Mouse (Mus musculus) limb, embryonic 14.5 days (tissue): ENCODE measurements around the gene Tmem266. TPM values are rescaled to one million over a fixed set of nuclear protein-coding genes. Genes with fewer than 3 reads are reported as not detected.

Experiments used
- ATAC-seq: fragments of 200-750 bp; cut with Nextera tagmentation; 2 replicates; pipeline ENCODE4 v1.8.0; 2017; ENCODE audit warnings: low read depth, moderate number of reproducible peaks, moderate TSS enrichment; ENCODE audit not compliant: low FRiP score
- DNase-seq: peaks from one replicate; pipeline ENCODE4 v3.0.0-alpha.2; 2015; ENCODE audit warnings: low spot score
- H3K27ac ChIP-seq: fragments of 300-500 bp; sonication (generic); replicated peaks from 2 replicates; pipeline ENCODE4 v1.5.1; 2014; ENCODE audit warnings: low read depth, mild to moderate bottlenecking, low read length, moderate library complexity, mixed read lengths
- H3K27me3 ChIP-seq: fragments of 300-500 bp; sonication (generic); 2 replicates; pipeline ENCODE4 v1.6.1; 2014; ENCODE audit warnings: low read length, mixed read lengths; ENCODE audit not compliant: control insufficient read depth, insufficient read depth
- H3K36me3 ChIP-seq: fragments of 300-500 bp; sonication (generic); 2 replicates; pipeline ENCODE4 v1.6.1; 2014; ENCODE audit warnings: mild to moderate bottlenecking, low read length, moderate library complexity, mixed read lengths; ENCODE audit not compliant: control insufficient read depth, insufficient read depth
- H3K4me1 ChIP-seq: fragments of 300-500 bp; sonication (generic); 2 replicates; pipeline ENCODE4 v1.6.1; 2014; ENCODE audit warnings: antibody characterized with exemption, low read length, mixed read lengths; ENCODE audit not compliant: control insufficient read depth, insufficient read depth
- H3K4me2 ChIP-seq: fragments of 300-500 bp; sonication (generic); replicated peaks from 2 replicates; pipeline ENCODE4 v1.6.1; 2014; ENCODE audit warnings: low read depth, mild to moderate bottlenecking, low read length, moderate library complexity; ENCODE audit not compliant: severe bottlenecking
- H3K4me3 ChIP-seq: fragments of 300-500 bp; sonication (generic); replicated peaks from 2 replicates; pipeline ENCODE4 v1.5.1; 2014; ENCODE audit warnings: low read length
- H3K9ac ChIP-seq: fragments of 300-500 bp; sonication (generic); 2 replicates; pipeline ENCODE4 v1.6.1; 2014; ENCODE audit warnings: mild to moderate bottlenecking, low read depth, low read length, moderate library complexity; ENCODE audit not compliant: severe bottlenecking
- H3K9me3 ChIP-seq: fragments of 300-500 bp; sonication (generic); 2 replicates; pipeline ENCODE4 v1.6.1; 2016; ENCODE audit warnings: low read length; ENCODE audit not compliant: control insufficient read depth
- POLR2A ChIP-seq: fragments of 200-500 bp; IDR thresholded peaks from 2 replicates; pipeline ENCODE4 v1.8.0; 2012; ENCODE audit warnings: inconsistent platforms, mild to moderate bottlenecking, moderate library complexity, borderline replicate concordance; ENCODE audit not compliant: insufficient read depth, insufficient read length; ENCODE audit errors: extremely low read depth
- WGBS: fragments of 180-500 bp; shearing (Covaris S2); extraction: QIAGEN DNeasy Blood & Tissue Kit; methylation state at CpG from one replicate; pipeline ENCODE4 v1.1.7; 2014; 5-methylcytosine and 5-hydroxymethylcytosine counted together
- polyA plus RNA-seq, 2 experiments: library from polyadenylated mRNA; depleted of rRNA in 1 of 2; stranded (reverse) in 1 of 2; unstranded in 1 of 2; fragments of >200 nt; fragmentation: Nextera tagmentation in 1 of 2; extraction: Ambion mirVana in 1 of 2; gene quantifications; 2 replicates each; pipeline versions ENCODE4 v1.2.1 to v1.2.3; 2012 to 2014

Gene Tmem266
- polyA plus RNA-seq (2012; rRNA removed): 1.3 and 2.0 TPM in 2 replicates
- polyA plus RNA-seq (2014; fragmentation: Nextera tagmentation; extraction: Ambion mirVana): 0.40 and 0.66 TPM in 2 replicates

DNA sequence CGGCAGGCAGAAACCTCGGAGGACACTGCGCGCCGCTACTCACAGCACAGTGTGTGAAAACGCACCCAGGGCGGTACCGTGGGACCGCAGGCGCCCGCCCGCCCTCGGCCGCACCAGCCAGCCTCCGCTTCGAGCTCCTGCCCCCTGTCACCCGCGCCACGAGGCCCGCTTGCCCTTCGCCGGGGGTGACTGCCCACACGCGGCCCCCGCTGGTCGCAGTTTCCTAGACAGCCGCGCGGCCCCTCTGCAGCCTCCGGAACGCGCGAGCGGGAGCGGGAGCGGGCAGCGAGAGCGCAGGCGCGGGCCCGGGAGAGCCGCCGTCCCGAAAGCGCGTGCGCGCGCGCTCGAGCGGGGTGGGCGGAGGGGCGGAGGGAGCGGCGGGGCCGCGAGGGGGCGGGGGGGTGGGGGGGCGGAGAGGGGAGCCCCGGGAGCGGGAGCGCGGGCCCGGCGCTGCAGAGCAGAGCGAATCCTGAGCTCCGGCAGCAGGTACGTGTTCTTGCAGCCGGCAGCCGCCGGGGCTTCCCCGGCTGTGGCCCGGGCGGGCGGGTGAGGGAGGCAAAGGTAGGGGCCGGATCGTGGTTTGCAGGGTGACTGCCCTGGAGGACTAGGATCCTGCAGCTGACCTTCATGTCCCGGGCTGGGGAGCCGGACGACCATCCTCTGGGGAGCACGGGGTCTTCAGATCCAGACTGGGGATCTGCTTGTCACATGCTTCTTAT lies at the start of gene Tmem266, which contains the start of gene Nrg4:
Gene Tmem266, plus strand, starts transcription at position 399 of the 719 bp plus-strand sequence.
Gene Nrg4, minus strand, starts transcription at position 330 of the 719 bp plus-strand sequence.
- ATAC-seq (peak; percentile 87), DNase-seq (peak; percentile 68)
- H3K4me1 ChIP-seq: 0 out of 2 replicates have a peak, but pooled peaks cover 4% of the 10 kb centered on the region
- H3K27me3 ChIP-seq: peaks cover 29% of the 10 kb centered on the region
- H3K9me3 ChIP-seq: no peaks in the 10 kb centered on the region
- no peaks in the 10 kb centered on the region for H3K36me3 ChIP-seq
- H3K9ac ChIP-seq: peak within 1 kb of the TSS; percentile 69
- H3K4me3 ChIP-seq: peak within 1 kb of the TSS; percentile 67
- WGBS: under 1% methylated on average over 44 of the region's 82 CpGs
- no peak within 1 kb of the TSS for H3K27ac ChIP-seq
- H3K4me2 ChIP-seq: peak within 1 kb of the TSS; percentile 96
- no peak for TF ChIP-seq POLR2A

DNA sequence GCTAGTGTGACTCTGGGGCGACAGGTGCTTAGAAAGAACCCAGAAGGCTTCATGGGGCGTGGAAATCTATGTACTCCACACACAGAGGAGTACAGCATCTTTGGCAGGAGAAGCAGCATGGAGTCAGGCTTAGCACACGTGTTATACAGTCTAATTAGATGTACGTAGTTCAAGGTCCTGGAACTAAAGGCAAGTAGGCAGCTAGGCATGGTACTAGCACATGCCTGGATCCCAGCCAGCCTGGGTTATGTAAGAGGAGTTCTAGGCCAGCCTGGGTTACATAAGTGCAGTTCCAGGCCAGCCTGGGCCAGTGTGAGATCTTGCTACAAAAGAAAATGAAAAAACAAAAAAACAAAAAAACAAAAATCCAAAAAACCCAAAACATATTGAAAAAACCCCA lies 49.2 kb upstream of the Tmem266 start:
- H3K9me3 ChIP-seq: no peaks in the 10 kb centered on the region
- H3K4me2 ChIP-seq: no peak overlapping the region
- H3K4me3 ChIP-seq: no peak overlapping the region
- H3K27ac ChIP-seq: no peak overlapping the region
- TF ChIP-seq POLR2A: no peak
- H3K36me3 ChIP-seq: no peaks in the 10 kb centered on the region
- ATAC-seq: no peak
- no peaks in the 10 kb centered on the region for H3K27me3 ChIP-seq
- WGBS: 58% methylated on average over 4 of the region's 4 CpGs
- DNase-seq: no peak
- H3K9ac ChIP-seq: no peak overlapping the region
- 0 out of 2 replicates have a peak, but pooled peaks cover 3% of the 10 kb centered on the region for H3K4me1 ChIP-seq

DNA sequence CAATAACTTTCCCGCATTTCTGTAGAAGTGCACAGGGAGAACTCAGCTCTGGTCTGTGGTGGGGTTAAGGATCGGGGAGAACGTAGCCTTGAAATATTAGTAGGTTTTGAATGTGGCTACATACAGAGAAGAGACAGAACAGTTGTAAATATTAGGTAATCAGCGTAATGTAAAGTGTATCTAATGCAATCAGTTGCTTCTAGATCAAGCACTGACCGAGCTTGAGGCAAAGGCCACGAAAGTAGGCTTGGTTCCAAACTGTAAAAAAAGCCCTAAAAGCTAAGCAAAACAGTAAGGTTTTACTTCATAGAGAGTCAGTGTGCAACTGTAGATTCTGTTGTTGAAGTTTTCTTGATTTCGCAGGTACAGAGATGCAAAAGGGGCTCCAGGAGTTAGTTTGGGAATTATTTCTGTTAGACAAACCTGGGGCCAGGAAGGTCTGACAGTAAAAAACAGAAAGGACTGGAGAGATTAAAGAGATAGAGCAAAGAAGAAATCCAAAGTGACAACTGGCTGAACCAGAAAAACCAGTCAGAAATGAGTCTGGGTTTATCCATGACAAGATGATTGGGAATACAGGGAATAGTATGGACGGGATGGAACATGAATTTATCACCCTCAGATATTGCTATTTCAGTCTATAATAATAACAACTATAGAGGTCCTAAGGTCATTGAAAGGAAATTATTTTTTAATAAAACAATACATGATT lies 47.4 kb upstream of the Tmem266 start:
- H3K4me3 ChIP-seq: no peak overlapping the region
- DNase-seq: no peak
- 79% methylated on average over 8 of the region's 8 CpGs for WGBS
- H3K27me3 ChIP-seq: no peaks in the 10 kb centered on the region
- H3K9me3 ChIP-seq: no peaks in the 10 kb centered on the region
- TF ChIP-seq POLR2A: no peak
- peaks cover 10% of the 10 kb centered on the region; the same call in 1 of the 2 replicates for H3K4me1 ChIP-seq
- H3K27ac ChIP-seq: no peak overlapping the region
- H3K9ac ChIP-seq: no peak overlapping the region
- H3K36me3 ChIP-seq: no peaks in the 10 kb centered on the region
- no peak for ATAC-seq
- H3K4me2 ChIP-seq: no peak overlapping the region

DNA sequence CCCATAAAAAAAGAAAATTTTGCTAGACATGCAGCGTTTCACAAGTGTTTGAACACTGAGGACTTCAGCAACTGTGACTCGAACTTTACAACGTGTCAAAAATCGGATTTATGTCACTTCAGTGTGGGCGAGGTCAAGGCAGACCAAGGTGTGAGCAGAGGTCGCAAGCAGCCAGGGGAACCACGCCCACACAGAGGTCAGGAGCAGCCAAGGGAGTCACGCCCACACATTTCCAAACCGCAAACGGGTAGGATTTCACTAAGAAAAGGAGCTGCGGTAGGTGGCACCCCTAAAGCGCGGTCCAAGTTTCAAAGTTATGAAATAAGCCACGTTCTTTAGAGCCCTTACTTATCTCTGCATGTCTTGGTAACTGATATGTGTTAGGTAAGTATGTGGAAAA lies 43.2 kb upstream of the Tmem266 start:
- peak overlapping the region; percentile 41; the same call in 1 of the 2 replicates for H3K4me2 ChIP-seq
- peak; percentile 24 for DNase-seq

DNA sequence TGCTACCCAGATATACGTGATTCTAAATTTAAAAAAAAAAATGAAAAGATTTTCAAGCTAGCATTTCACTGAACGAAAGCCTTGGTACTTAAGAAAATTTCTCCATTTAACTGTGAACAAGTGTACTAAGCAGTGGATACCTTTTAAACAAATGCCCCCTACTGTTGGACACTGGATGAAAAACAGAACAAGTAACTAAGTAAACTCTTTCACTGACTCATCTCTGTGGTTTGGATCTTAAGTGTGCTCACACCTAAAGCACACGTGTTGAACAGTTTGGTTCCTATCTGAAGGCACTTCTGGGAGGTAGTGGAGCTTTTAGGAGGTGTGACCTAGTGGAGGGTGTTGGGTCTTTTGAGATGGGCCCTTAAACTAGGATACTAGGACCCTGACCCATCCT lies 41.5 kb upstream of the Tmem266 start:
- H3K27me3 ChIP-seq: no peaks in the 10 kb centered on the region
- H3K4me2 ChIP-seq: no peak overlapping the region
- no peak for TF ChIP-seq POLR2A
- H3K27ac ChIP-seq: no peak overlapping the region
- H3K4me3 ChIP-seq: no peak overlapping the region
- H3K9ac ChIP-seq: no peak overlapping the region
- no peaks in the 10 kb centered on the region for H3K9me3 ChIP-seq
- H3K36me3 ChIP-seq: no peaks in the 10 kb centered on the region
- H3K4me1 ChIP-seq: peaks cover 10% of the 10 kb centered on the region; the same call in 1 of the 2 replicates
- no peak for DNase-seq
- no peak for ATAC-seq
- WGBS: 81% methylated on average over 3 of the region's 3 CpGs

More for the DNA sequence above, 43.2 kb upstream of the Tmem266 start:
- ATAC-seq: no peak
- H3K27ac ChIP-seq: no peak overlapping the region
- peaks cover 10% of the 10 kb centered on the region; the same call in 1 of the 2 replicates for H3K4me1 ChIP-seq
- under 1% methylated on average over 14 of the region's 14 CpGs for WGBS
- 0 out of 2 replicates have a peak overlapping the region, but pooled peaks have one; percentile 7 for H3K4me3 ChIP-seq
- no peaks in the 10 kb centered on the region for H3K36me3 ChIP-seq
- H3K9ac ChIP-seq: peak overlapping the region; percentile 25; the same call in 1 of the 2 replicates
- H3K9me3 ChIP-seq: no peaks in the 10 kb centered on the region
- no peak for TF ChIP-seq POLR2A
- H3K27me3 ChIP-seq: no peaks in the 10 kb centered on the region
